Mouse (Mus musculus): Measurements from ENCODE around the gene Mcat.
A peak's percentile ranks its signal among the peaks of the same experiment; 100 is the strongest.

The Mcat gene

DNA sequence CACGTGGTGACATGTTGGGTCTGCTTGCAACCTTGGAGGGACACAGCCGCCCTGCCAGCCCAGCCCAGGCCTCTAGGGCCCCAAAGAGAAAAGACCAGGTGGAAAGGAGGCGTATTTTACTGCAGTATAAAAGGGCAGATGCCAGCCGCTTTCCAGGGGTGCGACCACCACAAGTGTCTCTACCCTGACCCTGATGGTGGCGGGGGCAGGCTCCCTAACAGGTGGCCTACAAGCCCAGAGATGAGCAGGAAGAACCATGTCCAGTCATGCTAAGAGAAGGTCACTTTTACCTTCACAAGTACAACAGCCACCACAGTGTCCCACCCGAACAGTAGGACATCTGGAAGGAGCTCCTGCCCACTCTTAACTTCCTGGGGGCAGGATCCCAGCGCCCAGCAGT lies 12.0 kb upstream of the Mcat start:
- no peak for DNase-seq (ENCODE audit: low spot score in 2 of 2)

DNA sequence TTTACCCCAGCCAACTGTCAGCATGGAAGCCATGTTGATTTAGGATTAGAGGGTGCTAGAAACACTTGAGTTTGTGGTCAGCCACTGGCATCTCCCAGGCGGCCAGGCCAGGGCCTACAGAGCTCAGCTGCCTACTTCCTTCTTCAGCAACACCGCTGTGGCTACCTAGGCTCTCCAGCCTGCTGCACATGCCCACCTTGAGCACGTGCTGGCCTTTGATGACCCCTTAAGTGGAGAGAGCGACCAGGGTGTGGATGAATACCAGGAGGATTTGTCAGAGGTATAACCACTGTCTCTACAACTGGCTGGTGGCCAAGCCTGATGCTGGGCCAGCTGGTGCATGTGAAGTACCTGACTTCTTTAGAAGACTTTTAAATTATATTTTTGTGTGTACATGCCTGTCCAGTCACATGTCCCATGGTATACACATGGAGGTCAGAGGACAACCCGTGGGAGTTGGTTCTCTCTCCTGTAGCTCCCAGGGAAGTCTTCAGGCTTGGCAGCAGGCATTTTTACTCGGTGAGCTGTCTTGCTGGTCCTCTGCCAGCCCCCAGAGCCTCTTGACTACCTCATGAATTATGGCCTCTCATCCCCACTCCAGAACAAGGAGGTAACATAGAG lies 11.3 kb upstream of the Mcat start:
- no peak for DNase-seq (ENCODE audit: low spot score in 2 of 2)

DNA sequence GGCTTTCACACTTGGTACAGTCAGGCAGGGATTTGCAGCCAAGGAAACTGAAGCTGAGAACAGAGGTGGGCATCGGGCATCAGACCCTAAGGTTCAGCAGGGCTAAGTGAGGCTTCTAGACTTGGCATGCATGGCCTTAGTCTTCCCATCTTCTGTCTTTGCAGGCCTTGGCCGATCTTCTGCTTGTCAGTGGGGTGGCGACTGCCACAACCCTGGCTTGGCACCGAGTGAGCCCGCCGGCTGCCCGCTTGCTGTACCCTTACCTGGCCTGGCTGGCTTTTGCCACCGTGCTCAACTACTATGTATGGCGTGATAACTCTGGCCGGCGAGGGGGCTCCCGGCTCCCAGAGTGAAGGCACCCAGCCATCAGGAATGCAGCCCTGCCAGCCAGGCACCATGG lies 10.0 kb upstream of the Mcat start:
- DNase-seq (ENCODE audit: low spot score in 2 of 2) = no peak

DNA sequence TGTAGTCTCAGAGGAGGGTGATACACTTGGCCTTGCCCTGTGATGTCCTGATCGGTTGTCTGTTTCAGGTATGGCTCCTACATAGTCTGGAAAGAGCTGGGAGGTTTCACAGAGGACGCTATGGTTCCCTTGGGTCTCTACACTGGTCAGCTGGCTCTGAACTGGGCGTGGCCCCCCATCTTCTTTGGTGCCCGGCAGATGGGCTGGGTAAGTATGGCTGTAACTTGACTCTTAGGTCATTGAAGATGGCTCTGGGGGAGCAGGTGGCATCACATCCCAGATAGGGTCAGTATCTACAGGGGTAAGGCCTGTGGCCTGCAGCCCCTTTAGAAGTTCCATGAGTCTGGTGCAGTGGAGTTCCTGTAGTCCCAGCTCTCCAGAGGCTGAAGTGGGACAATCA lies 8.5 kb upstream of the Mcat start:
- DNase-seq (ENCODE audit: low spot score in 2 of 2) = no peak

DNA sequence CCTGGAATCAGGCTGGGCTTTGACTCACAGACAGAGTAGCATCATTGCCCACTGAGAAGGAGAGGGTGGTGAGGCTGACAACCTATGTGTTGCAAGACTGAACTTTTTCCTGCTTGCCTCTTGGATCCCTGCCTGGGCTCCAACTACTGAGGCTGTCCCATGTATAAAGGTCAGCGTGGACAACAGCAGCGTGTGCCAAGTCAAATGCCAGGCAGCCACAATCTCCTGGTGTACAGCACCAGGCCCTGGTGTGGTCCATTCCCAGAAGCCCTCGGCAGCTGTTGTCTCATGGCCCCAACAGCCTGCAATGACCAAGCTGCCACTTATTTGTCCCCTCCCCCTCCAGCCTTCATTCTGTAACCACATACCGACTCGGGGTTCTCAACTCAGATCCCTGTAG lies 8.0 kb upstream of the Mcat start:
- DNase-seq (ENCODE audit: low spot score in 2 of 2) = no peak

DNA sequence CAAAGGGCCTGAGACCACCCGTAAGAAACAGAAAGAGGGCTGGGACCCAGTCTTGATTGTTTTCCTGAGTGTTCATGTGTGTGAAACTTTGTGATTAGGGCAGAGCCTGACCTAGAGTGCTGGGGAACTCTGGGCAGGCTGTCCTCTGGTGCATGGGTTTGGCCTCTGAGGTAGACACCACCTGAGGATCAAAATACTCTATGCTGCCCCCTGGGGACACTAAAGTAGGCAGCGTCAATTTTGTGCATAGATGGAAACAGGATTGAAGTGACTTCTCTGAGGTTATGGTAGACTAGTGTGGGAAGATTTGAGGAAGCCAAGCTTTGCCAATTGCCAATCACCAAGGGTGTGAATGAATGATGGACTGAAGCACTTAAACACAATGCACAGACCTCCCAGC lies 7.1 kb upstream of the Mcat start:
- no peak for DNase-seq (ENCODE audit: low spot score in 2 of 2)

DNA sequence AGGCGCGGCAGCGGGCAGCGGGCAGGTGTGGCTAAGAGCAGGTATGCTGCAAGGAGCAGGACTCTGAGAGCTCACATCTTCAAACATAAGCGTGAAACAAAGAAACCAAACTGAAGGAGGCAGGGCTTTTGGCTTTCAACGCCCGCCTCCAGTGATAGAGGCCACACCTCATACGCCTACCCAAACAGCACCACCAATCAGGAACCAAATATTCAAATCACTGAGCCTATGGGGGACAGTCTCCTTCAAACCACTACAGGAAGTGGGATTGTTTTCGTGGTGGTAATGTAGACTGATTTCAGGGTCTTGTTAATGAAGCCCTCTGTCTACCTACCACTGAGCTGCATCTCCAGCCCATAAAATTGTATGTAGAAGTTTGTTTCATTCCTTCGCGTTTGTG lies 6.1 kb upstream of the Mcat start:
- no peak for DNase-seq (ENCODE audit: low spot score in 2 of 2)

DNA sequence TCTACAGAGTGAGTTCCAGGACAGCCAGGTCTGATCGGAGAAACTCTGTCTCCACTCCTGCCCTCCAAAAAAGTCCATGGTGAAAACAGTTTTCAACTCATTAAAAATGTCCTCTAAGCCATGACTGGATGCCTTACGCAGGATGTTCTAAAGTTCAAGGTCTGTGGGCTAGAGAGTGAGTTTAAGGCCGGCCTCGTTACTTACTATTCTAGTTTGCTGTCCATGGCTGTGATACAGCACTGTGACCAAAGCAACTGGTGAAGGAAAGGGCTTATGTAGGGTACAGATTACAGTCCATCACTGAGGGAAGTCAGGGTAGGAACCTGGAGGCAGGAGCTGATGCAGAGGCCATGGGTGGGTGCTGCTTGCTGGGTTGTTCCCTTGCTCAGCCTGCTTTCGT lies 5.0 kb upstream of the Mcat start:
- no peak for DNase-seq (ENCODE audit: low spot score in 2 of 2)

DNA sequence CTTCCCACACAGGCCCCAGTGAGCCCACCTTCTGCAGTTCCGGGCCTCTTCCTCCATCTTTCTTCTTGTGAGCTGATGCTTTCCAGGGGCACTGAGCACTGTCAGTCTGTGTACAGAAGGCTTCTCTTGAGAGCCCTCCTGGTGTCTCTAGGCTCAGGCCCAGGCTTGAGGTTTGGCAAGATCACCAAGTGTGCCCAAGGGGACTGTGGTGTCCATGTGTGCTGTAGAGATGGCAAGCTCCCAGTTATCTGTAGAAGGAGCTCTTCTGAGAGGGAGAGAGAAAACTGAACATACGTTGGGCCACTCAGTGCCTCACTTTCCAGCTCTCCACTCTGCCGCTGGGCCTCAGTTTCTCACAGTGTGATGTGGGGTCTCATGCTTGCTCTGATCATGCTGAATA lies 4.1 kb upstream of the Mcat start:
- no peak for DNase-seq (ENCODE audit: low spot score in 2 of 2)

DNA sequence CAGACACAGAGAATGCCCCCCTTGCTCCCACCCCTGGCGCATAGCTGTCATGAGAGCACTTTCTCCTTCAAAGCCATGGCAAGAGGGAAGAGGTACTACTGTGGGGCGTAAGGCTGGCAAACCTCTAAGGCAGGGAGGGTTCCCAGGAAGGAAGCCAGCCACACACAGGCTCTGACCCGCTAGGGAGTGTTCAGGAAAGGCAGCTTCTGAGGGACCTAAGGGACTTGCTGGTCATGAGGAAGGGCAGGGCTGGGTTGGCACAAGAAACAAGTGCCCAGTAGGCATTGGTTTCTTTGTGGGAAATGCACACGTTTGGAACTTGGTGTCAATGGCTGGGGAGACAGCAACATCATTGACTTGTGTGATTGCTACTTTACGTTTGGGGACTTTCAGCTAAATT lies 2.4 kb upstream of the Mcat start:
- DNase-seq (ENCODE audit: low spot score in 2 of 2) = no peak

DNA sequence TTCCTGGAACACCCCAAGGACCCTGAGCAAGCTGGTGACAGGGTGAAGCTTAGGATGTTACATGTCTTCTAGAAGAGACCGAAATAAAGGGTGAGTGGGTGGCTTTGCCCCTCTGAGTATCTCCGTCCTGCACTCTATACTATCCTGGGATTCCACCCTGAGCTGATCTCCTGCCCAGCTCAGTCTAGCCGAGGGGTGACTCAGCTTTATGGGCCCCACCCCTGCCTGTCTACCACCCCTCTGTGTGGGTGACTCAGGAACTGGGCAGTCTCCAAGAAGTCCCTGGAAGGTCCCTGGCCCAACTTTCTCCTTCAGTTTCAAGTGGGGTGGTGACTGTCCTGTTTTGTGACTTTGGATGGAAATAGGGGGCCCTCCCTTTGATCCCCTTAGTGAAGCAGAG lies 1.8 kb upstream of the Mcat start:
- peak; percentile 66 to 75 for DNase-seq (ENCODE audit: low spot score in 2 of 2)

DNA sequence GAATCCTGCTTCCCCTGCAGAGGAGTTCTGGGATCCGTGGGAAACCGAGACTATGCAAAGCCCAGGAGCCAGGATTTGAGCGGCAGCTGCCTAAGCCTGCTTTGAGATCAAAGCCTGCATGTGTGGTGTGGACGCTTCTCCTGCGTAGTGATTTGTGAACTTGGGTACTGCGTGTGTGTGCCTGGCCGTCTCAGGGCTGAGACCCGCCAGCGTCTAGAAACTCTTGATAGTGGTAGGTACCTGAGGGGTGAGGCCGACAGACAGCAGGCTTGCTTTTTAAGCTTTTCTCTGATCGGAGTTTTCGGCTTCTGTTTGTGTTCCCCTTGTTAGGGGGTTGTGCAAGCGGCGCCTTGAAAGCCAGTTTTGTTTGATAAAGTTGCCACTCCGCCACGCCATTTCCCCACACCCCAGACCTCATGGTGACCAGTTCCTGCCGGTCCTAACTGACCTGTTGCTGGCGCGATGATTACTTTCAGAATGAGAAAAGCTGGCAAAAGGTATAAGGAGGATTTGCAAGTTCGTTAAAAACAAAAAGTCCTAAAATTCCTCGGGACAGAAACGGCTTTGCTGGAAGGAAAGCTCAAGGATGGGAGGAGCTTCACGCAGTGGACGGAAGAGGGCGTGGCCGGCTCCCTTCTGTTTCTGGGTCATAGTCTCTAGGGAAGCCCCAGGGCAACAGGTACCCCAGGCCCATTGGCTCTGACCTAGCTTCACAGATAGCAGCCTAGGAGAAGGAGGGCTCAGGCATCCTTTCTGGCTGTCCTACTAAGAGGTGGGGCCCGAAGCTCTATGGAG lies 467 bp upstream of the Mcat start:
- peak; percentile 66 to 81 for DNase-seq (ENCODE audit: low spot score in 2 of 2)

DNA sequence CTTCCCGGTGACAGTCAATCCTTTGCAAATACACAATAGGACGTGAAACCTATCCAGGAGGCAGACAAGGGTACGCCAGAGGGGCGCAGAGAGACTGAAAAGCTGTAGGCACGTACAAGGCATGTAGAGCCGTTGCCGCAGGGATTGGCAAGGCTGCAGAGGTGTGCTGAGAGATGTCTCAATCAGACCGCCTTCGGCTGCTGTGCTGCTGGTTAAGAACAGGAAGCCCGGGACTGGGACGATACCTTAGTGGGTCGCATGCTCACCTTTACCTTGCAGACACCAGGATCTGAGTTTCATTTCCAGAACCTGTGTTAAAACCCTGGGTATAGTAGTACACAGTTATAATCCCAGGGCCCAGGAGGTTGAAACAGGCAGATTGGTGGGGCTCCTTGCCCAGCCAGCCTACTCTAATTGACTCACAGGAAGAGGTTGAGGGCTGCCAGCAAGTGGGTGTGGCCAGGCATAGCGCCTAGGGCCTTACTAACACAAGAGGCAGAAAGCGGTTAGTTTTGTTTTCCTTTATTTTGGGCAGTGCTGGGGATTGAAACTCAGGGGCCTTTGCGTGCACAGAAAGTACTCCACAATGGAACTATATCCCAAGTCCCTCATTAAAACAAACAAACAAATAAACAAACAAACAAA lies 839 bp downstream of the Mcat start:
- peak; percentile 76 to 81 for DNase-seq (ENCODE audit: low spot score in 2 of 2)

DNA sequence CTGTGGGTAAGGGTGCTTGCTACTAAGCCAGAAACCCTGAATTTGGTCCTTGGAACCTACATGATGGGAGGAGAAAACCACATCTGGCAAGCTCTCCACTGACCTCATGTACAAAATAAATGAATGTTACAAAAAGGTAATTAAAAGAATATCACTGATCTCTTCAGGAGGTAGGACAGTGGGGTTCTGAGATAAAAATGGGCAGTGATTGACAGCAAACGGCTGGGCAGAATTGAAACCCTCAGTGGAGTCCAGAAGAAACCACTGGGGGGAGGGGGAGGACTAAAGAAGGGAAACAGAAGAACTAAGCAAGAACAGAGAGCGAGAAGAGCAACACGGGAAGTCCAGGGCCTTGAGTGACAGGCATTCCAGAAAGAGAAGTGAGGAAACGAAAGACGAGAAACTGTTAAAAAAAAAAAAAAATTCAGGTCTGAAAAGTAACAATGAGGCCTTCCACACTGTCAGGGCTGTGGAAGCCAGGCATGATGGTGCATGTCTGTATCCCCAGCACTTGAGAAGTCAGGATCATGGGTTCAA lies 2.6 kb downstream of the Mcat start:
- no peak for DNase-seq (ENCODE audit: low spot score in 2 of 2)

DNA sequence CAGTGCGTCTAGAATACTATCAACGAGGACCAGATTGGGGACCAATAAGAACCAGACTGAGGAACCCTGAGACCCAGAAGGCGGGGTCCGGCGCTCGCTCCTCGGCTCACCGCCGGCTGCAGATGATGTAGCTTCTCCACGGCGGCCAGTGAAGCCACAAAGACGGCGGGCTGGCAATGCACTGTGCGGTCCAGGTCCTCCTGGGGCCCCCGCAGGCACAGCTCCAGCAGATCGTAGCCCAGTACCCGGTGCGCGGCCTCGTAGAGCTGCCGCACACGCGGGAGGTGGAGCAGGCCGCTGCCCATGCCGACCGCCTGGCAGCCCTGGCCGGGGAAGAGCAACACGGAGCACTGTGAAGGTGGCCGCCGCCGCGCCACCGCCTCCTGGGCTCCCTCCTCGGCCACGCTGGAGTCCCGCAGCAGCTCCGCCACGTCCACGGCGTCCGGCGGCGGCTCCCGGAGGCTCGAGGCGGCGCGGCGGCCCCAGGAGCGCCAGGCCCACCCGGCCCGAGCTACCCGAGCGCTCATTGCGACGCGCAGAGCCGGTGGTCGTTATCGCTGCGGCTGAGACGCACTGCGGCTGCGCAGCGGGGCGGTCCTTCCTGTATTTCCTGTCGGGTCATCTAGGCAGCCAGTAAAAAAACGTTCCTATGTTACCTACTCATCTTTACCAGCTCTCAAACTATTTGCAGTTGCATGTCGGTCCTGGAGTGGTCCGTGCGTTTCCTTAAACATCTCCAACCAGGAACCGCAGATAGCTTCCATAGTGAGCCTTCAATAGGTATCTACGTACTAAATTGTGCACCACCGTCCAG lies 8.2 kb downstream of the Mcat start:
- peak; percentile 88 to 94 for DNase-seq (ENCODE audit: low spot score in 2 of 2)

DNA sequence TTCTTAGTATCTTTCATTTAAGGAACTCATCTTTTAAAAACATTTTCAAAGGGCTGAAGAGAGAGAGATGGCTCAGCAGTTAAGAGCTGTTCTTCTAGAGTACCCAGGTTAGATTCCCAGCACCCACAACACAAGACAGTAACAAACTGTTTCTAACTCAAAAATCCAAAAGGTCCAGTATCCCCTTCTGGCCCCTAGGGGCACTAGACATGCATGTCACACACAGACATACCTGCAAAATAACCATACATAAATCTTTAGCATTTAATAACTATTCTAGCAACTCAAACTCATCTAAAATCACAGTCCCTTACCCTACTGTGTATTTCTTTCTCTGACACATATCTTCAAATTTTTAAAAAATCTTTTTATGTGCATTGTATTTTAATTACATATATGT lies 9.8 kb downstream of the Mcat start:
- DNase-seq (ENCODE audit: low spot score in 2 of 2) = no peak

DNA sequence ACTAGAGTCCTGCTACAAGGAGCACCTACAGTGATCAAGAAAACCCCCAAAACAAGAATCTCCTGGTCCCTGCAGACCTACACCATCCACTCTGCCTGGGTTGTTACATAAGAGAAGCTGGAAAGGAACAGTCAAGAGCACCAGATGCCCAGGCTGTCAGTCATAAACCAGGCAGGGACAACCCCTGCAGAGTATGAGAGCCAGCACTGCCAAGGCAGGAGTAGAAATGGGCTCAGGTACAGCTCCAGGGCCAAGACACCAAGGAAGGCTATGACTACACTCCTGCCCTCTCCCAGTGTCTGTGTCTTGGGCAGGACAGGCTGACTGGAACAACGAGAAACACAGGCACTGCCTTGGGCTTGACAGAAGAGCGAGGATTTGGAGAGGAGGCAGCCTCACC lies 13.4 kb downstream of the Mcat start:
- DNase-seq (ENCODE audit: low spot score in 2 of 2) = no peak

DNA sequence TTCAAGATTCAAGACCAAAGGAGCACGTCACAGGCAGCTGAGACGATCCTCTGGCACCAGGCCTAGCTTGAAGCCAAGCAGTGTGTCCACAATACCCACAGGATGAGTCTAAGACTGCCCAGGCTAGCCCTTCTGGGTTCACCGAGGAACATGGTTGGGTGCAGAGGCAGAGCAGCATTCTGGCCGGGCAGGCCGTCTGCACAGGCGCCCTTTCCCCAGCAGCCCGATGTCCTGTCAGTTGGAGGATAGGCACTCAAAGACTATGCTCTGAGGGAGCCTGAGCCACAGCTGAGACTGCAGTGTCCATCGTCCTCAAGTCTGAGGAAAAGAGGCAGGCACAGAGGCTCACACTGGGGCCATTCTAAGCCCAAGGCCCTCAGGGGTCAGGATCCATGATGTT lies 16.4 kb downstream of the Mcat start:
- DNase-seq (ENCODE audit: low spot score in 2 of 2) = no peak

DNA sequence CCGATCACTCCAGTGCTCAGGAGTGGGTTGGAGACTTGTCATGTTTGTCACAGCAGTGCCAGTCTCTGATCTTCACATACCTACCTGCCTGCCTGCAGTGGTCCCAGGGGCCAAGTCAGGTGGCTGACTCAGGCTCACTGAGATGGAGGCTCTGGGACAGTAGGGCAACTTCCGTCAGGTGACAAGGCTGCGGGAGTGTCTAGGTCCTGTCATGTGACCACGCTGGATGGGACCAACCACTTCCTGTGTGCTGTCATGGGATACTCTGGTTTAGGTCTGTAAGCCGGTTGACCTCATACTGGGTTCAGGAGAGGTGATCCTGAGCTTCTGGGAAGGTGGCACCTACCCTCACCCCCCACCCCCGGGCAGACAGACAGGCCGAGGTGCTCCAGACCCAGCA lies 17.6 kb downstream of the Mcat start:
- DNase-seq (ENCODE audit: low spot score in 2 of 2) = no peak

DNA sequence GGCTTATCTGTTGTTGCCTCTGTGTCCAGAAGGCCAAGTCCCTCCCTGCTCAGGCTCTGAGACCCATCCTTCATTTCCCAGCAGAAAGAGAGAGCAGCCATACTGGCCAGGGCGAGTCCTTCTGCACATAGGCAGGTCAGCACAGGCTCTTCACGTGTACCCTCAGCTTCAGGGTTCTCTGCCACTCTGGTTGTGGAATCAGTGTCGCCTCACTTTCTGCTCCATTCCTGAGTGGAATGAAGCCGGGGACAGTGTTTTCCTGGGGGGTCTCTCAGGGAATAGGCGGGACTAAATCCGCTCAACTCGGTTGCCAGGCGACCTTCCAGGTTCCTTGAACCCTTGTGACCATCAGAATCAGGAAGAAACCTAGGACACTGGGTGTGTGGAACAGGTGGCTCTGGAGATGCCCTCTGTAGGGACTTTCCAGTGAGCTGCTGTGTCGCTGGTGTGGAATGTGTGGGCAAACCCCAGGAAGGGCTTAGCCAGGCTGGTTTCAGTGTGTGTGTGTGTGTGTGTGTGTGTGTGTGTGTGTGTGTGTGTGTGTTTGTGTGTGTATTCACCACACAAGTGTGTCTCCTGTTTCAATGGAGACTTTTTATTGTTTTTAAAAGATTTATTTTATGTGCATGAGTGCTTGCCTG lies 21.8 kb downstream of the Mcat start:
- no peak for DNase-seq (ENCODE audit: low spot score in 2 of 2)

DNA sequence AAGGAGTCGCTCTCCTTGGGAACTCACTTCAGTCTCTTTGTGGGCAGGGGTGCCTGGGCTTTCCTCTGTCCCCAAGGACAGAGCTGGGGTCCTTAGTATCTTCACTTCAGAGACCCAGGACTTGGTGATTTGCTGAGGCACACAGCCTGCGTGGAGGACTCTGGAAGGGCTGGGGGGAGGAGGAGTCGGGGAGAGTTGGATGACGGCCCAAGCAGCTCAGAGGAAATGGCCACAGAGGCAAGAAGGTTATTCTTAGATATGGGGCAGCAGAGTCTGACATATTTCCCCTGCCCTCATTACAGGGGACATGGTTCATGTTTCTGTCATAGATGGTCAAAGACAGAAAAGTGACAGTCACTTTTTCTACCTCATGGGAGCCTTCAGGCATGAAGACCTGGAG lies 23.7 kb downstream of the Mcat start:
- DNase-seq (ENCODE audit: low spot score in 2 of 2) = no peak

DNA sequence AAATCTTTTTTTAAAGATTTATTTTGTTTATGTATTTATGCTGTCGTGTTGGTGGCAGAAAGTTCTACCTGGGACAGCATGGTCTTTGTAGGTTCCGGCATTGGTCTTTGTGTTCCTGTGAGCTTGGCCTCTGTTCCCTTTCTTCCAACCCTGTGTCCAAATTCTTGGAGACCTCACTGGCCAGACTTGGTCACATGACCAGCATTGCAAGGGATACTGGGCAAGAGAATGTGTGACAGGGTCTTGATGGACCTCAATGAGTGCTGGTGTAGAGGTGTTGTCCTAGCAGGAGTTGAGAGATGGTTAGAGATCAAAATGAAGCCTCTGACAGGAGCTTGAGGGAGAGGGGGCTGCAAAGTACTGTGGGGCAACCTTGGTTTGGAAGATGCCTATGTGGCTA lies 24.7 kb downstream of the Mcat start:
- no peak for DNase-seq (ENCODE audit: low spot score in 2 of 2)

Measured in spleen, postnatal 4 days (tissue).